Mouse (Mus musculus): Measurements from ENCODE around the gene Dpy19l3. TPM values are rescaled to one million over a fixed set of nuclear protein-coding genes. Genes with fewer than 3 reads are reported as not detected.

Dpy19l3 gene
- total RNA-seq, 4 experiments from 2014 or later = 57.8 to 81.5 (median 72.2) TPM

- no peak for DNase-seq (ENCODE audit: low spot score in 2 of 2)
These were observed 114.2 kb downstream of the Dpy19l3 start for GRCm38 (mm10) chr7:35640072-35640471.

DNA sequence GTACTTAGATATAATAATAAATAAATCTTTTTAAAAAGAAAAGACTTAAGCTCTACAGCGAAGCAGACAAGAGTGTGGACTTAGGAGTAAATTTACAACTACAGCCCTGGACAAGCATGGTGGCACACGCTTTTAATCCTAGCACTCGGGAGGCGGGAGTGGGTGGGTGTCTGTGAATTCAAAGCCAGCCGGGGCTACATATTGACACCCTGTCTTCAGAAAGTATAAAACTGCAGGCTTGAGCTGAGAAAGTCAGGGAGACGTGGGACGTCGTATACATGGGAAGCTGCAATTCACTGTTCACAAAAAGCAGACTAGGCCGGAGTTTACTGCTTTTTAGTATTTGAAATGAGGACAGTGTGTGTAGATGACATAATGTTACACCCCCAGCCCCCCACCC lies 117.4 kb downstream of the Dpy19l3 start:
- no peak for DNase-seq (ENCODE audit: low spot score in 2 of 2)

DNA sequence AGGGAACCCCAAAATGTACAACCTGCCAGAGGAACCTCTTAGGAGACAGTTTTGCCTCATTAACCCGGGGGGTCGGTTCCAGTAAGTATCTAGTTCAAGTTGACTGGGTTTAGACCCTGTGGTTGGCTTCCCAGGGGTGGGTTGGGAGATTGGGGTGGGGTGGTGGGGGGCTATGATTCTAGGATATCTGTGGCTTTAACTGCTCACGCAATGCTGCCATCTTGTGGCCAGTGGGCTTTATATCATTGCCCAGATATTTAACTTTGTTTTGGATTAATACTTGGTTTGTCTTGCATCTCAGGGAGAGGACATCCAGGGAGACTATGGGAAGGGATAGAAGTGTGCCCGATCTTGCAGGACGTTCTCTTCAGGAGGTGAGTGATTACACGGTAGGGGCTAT lies 118.0 kb downstream of the Dpy19l3 start:
- no peak for DNase-seq (ENCODE audit: low spot score in 2 of 2)

Other genes starting within 250 kb of the Dpy19l3 start
- gene Tdrd12, start 216.7 kb downstream of the Dpy19l3 start, total RNA-seq (2022) = under 1 TPM in 3 of 4 experiments, not detected in 1; 0.52 to 0.80 (median 0.57) TPM
- 10 to 100 TPM; 66.3 to 76.5 (median 70.4) TPM for gene Nudt19, start 198.2 kb downstream of the Dpy19l3 start, total RNA-seq (2022)
- under 1 TPM; 0.34 to 0.53 (median 0.36) TPM for gene Rgs9bp, start 168.9 kb downstream of the Dpy19l3 start, total RNA-seq (2022)
- 10 to 100 TPM; 34.4 to 40.6 (median 39.1) TPM for gene Ankrd27, start 168.2 kb downstream of the Dpy19l3 start, total RNA-seq (2022)
- 10 to 100 TPM; 50.1 to 63.9 (median 55.4) TPM for gene Pdcd5, start 106.9 kb downstream of the Dpy19l3 start, total RNA-seq (2022)
- 10 to 100 TPM; 30.6 to 36.9 (median 35.7) TPM for gene Zfp507, start 48.5 kb upstream of the Dpy19l3 start, total RNA-seq (2022)